Mouse (Mus musculus): Measurements from ENCODE around the gene Dbp. TPM values are rescaled to one million over a fixed set of nuclear protein-coding genes. Genes with fewer than 3 reads are reported as not detected.

Gene Dbp
- polyA plus RNA-seq, 1 experiment from 2014 or later, result 2.1 TPM

- 87% methylated on average over 11 of the region's 11 CpGs for WGBS
- no peak for TF ChIP-seq CTCF (IDR thresholded peaks at IDR 0.05; ENCODE audit: low read depth)
- Histone ChIP-seq H3K36me3 (ENCODE audit: insufficient read depth) (peaks cover 76% of the 10 kb centered on the region), H3K9me3 (ENCODE audit: low read depth, low read length) (no peaks in the 10 kb centered on the region), H3K4me1 (ENCODE audit: insufficient read depth) (no peaks in the 10 kb centered on the region), H3K27ac (ENCODE audit: low read depth) (no peak within 1 kb of the TSS), H3K4me2 (no peak within 1 kb of the TSS), H3K27me3 (ENCODE audit: insufficient read depth, low read length) (no peaks in the 10 kb centered on the region), H3K9ac (no peak within 1 kb of the TSS), H3K4me3 (ENCODE audit: low read depth, low read length) (no peak within 1 kb of the TSS)
- no peak for DNase-seq
- ATAC-seq (ENCODE audit: insufficient read depth), result no peak
These were observed 20.8 kb downstream of the Dbp start, which contains the start of gene Spaca4 for GRCm38 (mm10) chr7:45725713-45726112. Gene Spaca4, minus strand, starts transcription at chr7:45725813.

- H3K4me3 ChIP-seq (ENCODE audit: low read depth, low read length), result no peak overlapping the region
- H3K27me3 ChIP-seq (ENCODE audit: insufficient read depth, low read length), result no peaks in the 10 kb centered on the region
- H3K27ac ChIP-seq (ENCODE audit: low read depth), result no peak overlapping the region
- no peak overlapping the region for H3K9ac ChIP-seq
- no peaks in the 10 kb centered on the region for H3K9me3 ChIP-seq (ENCODE audit: low read depth, low read length)
- DNase-seq, result no peak
- no peak for ATAC-seq (ENCODE audit: insufficient read depth)
- WGBS, result 84% methylated on average over 10 of the region's 10 CpGs
- no peak for TF ChIP-seq CTCF (IDR thresholded peaks at IDR 0.05; ENCODE audit: low read depth)
- H3K36me3 ChIP-seq (ENCODE audit: insufficient read depth), result peaks cover 69% of the 10 kb centered on the region
- H3K4me1 ChIP-seq (ENCODE audit: insufficient read depth), result no peaks in the 10 kb centered on the region
- no peak overlapping the region for H3K4me2 ChIP-seq
These were observed 21.5 kb downstream of the Dbp start for GRCm38 (mm10) chr7:45726419-45726818.

- ATAC-seq (ENCODE audit: insufficient read depth), result no peak
- 56% methylated on average over 3 of the region's 3 CpGs for WGBS
- no peak for TF ChIP-seq CTCF (IDR thresholded peaks at IDR 0.05; ENCODE audit: low read depth)
- no peak for DNase-seq
- Histone ChIP-seq H3K4me1 (ENCODE audit: insufficient read depth) (no peaks in the 10 kb centered on the region), H3K4me2 (no peak overlapping the region), H3K4me3 (ENCODE audit: low read depth, low read length) (no peak overlapping the region), H3K9ac (no peak overlapping the region), H3K27ac (ENCODE audit: low read depth) (no peak overlapping the region), H3K27me3 (ENCODE audit: insufficient read depth, low read length) (no peaks in the 10 kb centered on the region), H3K9me3 (ENCODE audit: low read depth, low read length) (no peaks in the 10 kb centered on the region), H3K36me3 (ENCODE audit: insufficient read depth) (peaks cover 57% of the 10 kb centered on the region)
These were observed 22.7 kb downstream of the Dbp start for GRCm38 (mm10) chr7:45727625-45728024.

DNA sequence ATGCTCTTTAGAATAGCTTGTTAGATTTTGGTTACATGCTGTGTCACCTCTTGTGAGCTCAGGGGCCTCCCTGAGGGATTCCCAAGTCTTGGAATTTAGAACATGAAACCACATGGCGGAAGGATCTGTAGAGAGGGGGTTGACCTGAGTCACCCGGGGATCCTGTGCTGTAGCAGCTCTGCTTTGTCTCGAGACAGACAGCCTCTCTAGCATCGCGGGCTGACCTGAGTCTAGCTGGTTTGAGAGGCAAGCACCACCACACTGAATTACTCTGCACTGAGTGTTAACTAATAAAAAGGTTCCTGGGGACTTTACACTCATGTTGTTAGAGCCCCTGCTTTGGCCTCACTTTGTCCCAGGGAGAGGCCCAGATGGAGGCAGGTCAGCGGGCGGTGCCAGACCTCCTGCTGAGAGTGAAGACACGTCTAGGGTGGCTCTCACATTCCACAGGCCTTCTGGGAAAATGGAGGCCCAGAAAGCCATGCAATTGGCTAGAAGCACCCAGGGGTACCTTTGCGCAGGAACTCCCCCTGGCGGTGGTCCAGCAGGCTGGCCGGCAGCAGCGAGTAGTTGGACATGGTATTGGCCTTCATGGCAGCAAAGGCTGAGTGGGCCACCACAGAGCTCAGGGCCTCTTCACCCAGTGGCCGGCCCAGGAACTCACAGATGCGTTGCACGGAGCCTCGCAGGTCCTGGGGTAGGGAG, 26.0 kb downstream of the Dbp start:
- Histone ChIP-seq H3K36me3 (ENCODE audit: insufficient read depth) (peaks cover 25% of the 10 kb centered on the region), H3K27ac (ENCODE audit: low read depth) (no peak overlapping the region), H3K4me3 (ENCODE audit: low read depth, low read length) (no peak overlapping the region), H3K4me1 (ENCODE audit: insufficient read depth) (no peaks in the 10 kb centered on the region), H3K27me3 (ENCODE audit: insufficient read depth, low read length) (no peaks in the 10 kb centered on the region), H3K9ac (no peak overlapping the region), H3K9me3 (ENCODE audit: low read depth, low read length) (no peaks in the 10 kb centered on the region), H3K4me2 (no peak overlapping the region)
- TF ChIP-seq CTCF (IDR thresholded peaks at IDR 0.05; ENCODE audit: low read depth), result peak; percentile 80
- 13% methylated on average over 16 of the region's 16 CpGs for WGBS
- DNase-seq (peak; percentile 77), ATAC-seq (ENCODE audit: insufficient read depth) (peak; percentile 58; the same call in 1 of the 2 replicates)

DNA sequence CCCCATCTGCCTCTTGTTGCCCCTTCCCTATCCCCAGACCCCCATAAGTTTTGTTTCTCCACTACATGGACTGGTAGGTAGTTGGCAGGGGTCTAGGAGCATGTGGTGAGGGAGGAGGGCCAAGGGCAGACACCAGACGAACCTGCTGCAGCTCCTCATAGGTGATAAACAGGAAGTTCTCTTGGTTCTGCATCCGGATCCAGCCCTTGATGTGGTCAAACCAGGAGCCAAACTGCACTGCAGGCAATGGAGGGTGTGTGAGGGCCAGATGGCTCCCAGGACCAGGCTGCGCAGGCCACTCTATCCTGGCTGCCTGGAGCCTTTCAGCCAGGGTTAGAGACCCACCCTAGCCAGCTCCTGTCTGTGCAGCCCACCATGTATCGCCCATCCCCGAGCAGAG, 28.6 kb downstream of the Dbp start:
- DNase-seq, result no peak
- H3K36me3 ChIP-seq (ENCODE audit: insufficient read depth), result peaks cover 5% of the 10 kb centered on the region
- 72% methylated on average over 5 of the region's 5 CpGs for WGBS
- no peak overlapping the region for H3K9ac ChIP-seq
- no peaks in the 10 kb centered on the region for H3K9me3 ChIP-seq (ENCODE audit: low read depth, low read length)
- H3K4me3 ChIP-seq (ENCODE audit: low read depth, low read length), result no peak overlapping the region
- H3K4me2 ChIP-seq, result no peak overlapping the region
- no peaks in the 10 kb centered on the region for H3K27me3 ChIP-seq (ENCODE audit: insufficient read depth, low read length)
- no peak for TF ChIP-seq CTCF (IDR thresholded peaks at IDR 0.05; ENCODE audit: low read depth)
- H3K4me1 ChIP-seq (ENCODE audit: insufficient read depth), result no peaks in the 10 kb centered on the region
- ATAC-seq (ENCODE audit: insufficient read depth), result no peak
- no peak overlapping the region for H3K27ac ChIP-seq (ENCODE audit: low read depth)

- ATAC-seq (ENCODE audit: insufficient read depth), result peak; percentile 88
These were observed 34.4 kb downstream of the Dbp start for GRCm38 (mm10) chr7:45739162-45739763.

DNA sequence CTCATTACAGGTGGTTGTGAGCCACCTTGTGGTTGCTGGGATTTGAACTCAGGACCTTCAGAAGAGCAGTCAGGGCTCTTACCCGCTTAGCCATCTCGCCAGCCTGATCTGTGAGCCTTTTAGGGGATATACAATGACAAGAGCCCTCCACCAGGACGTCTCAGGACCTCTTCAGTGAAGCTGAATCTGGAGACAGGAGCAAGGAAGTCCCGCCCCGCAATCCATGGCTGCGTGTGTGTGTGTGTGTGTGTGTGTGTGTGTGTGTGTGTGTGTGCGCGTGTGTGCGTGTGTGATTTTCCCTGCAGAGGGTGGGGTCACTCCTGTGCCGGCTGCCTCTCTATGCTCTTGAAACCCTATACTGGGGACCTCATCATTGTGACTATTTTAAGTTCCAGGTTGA, 34.9 kb downstream of the Dbp start:
- H3K36me3 ChIP-seq (ENCODE audit: insufficient read depth), result no peaks in the 10 kb centered on the region
- H3K9me3 ChIP-seq (ENCODE audit: low read depth, low read length), result no peaks in the 10 kb centered on the region
- no peak for ATAC-seq (ENCODE audit: insufficient read depth)
- no peak overlapping the region for H3K4me2 ChIP-seq
- H3K4me1 ChIP-seq (ENCODE audit: insufficient read depth), result no peaks in the 10 kb centered on the region
- TF ChIP-seq CTCF (IDR thresholded peaks at IDR 0.05; ENCODE audit: low read depth), result no peak
- WGBS, result 50% methylated on average over 10 of the region's 10 CpGs
- H3K9ac ChIP-seq, result no peak overlapping the region
- H3K27me3 ChIP-seq (ENCODE audit: insufficient read depth, low read length), result no peaks in the 10 kb centered on the region
- no peak overlapping the region for H3K4me3 ChIP-seq (ENCODE audit: low read depth, low read length)
- no peak for DNase-seq
- H3K27ac ChIP-seq (ENCODE audit: low read depth), result no peak overlapping the region

More at GRCm38 (mm10) chr7:45739162-45739763, 34.4 kb downstream of the Dbp start:
- no peaks in the 10 kb centered on the region for H3K36me3 ChIP-seq (ENCODE audit: insufficient read depth)
- no peak overlapping the region for H3K4me2 ChIP-seq
- H3K4me3 ChIP-seq (ENCODE audit: low read depth, low read length), result no peak overlapping the region
- peak; percentile 89 for TF ChIP-seq CTCF (IDR thresholded peaks at IDR 0.05; ENCODE audit: low read depth)
- no peak overlapping the region for H3K27ac ChIP-seq (ENCODE audit: low read depth)
- DNase-seq, result peak; percentile 95
- H3K4me1 ChIP-seq (ENCODE audit: insufficient read depth), result no peaks in the 10 kb centered on the region
- 4% methylated on average over 9 of the region's 9 CpGs for WGBS
- H3K9me3 ChIP-seq (ENCODE audit: low read depth, low read length), result no peaks in the 10 kb centered on the region
- H3K9ac ChIP-seq, result no peak overlapping the region
- H3K27me3 ChIP-seq (ENCODE audit: insufficient read depth, low read length), result no peaks in the 10 kb centered on the region
